Mouse (Mus musculus) lung, adult 2 months (tissue): ENCODE results near the gene Mogat2.

Source experiments
- CTCF ChIP-seq: fragments of 200-500 bp; IDR thresholded peaks from 2 replicates; pipeline ENCODE4 v1.5.1; 2011; ENCODE audit warnings: mild to moderate bottlenecking, low read length, control low read depth; ENCODE audit not compliant: insufficient read depth
- POLR2A ChIP-seq: fragments of 200-500 bp; IDR thresholded peaks from 2 replicates; pipeline ENCODE4 v1.6.1; 2011; ENCODE audit warnings: low read depth, mild to moderate bottlenecking, control low read depth, low read length, borderline replicate concordance; ENCODE audit errors: extremely low read depth

- TF ChIP-seq POLR2A, result no peak
- TF ChIP-seq CTCF, result no peak
Observed at GRCm38 (mm10) chr7:99268951-99269945, 30.8 kb upstream of the Mogat2 start.
